Mouse (Mus musculus) yolk sac, embryonic 10.5 days (tissue): ENCODE measurements around the gene Suds3.
A peak's percentile ranks its signal among the peaks of the same experiment; 100 is the strongest.

Experiments used
- DNase-seq: peaks from one replicate; pipeline ENCODE4 v3.0.0-alpha.2; 2017; ENCODE audit warnings: low spot score

Suds3 gene

GRCm38 (mm10) chr5:117135869-117136268, 20.0 kb upstream of the Suds3 start:
- DNase-seq: peak; percentile 63

GRCm38 (mm10) chr5:117134889-117135456, 19.1 kb upstream of the Suds3 start:
- no peak for DNase-seq

- DNase-seq: peak; percentile 53
These were observed 18.4 kb upstream of the Suds3 start for GRCm38 (mm10) chr5:117134066-117134888.

GRCm38 (mm10) chr5:117133446-117134065, 17.6 kb upstream of the Suds3 start:
- DNase-seq: no peak

- no peak for DNase-seq
These were observed 14.8 kb upstream of the Suds3 start for GRCm38 (mm10) chr5:117130726-117131125.

GRCm38 (mm10) chr5:117127051-117127450, 11.1 kb upstream of the Suds3 start:
- no peak for DNase-seq

- DNase-seq: no peak
These were observed 9.8 kb upstream of the Suds3 start for GRCm38 (mm10) chr5:117125482-117126346.

GRCm38 (mm10) chr5:117123840-117124239, 7.9 kb upstream of the Suds3 start:
- no peak for DNase-seq

GRCm38 (mm10) chr5:117123102-117123501, 7.2 kb upstream of the Suds3 start:
- no peak for DNase-seq

GRCm38 (mm10) chr5:117121657-117122056, 5.7 kb upstream of the Suds3 start:
- no peak for DNase-seq

- no peak for DNase-seq
These were observed 4.9 kb upstream of the Suds3 start for GRCm38 (mm10) chr5:117120489-117121466.

- DNase-seq: peak; percentile 100
These were observed 4.0 kb upstream of the Suds3 start, which contains the start of gene Taok3 for GRCm38 (mm10) chr5:117119777-117120488. TSS of gene Taok3 (plus strand) at chr5:117120129.

GRCm38 (mm10) chr5:117118850-117119249, 2.9 kb upstream of the Suds3 start:
- DNase-seq: peak; percentile 61

- no peak for DNase-seq
These were observed 2.3 kb upstream of the Suds3 start for GRCm38 (mm10) chr5:117118220-117118619.

GRCm38 (mm10) chr5:117117716-117118115, 1.8 kb upstream of the Suds3 start:
- no peak for DNase-seq

- no peak for DNase-seq
These were observed 1.3 kb upstream of the Suds3 start for GRCm38 (mm10) chr5:117117241-117117640.

GRCm38 (mm10) chr5:117116660-117117059, 747 bp upstream of the Suds3 start:
- no peak for DNase-seq

- DNase-seq: peak; percentile 53
These were observed 633 bp downstream of the Suds3 start for GRCm38 (mm10) chr5:117115193-117115767.

- no peak for DNase-seq
These were observed 1.2 kb downstream of the Suds3 start for GRCm38 (mm10) chr5:117114581-117115192.
